Mouse (Mus musculus) liver, adult 2 months (tissue): Measurements from ENCODE around the gene Cenpu. TPM values are rescaled to one million over a fixed set of nuclear protein-coding genes. Genes with fewer than 3 reads are reported as not detected.

Source experiments
- DNase-seq: peaks from one replicate; pipeline ENCODE4 v3.0.0-alpha.2; 2011; ENCODE audit warnings: low read depth, low spot score; ENCODE audit errors: extremely low read depth
- H3K27ac ChIP-seq: fragments of 200-500 bp; replicated peaks from 2 replicates; pipeline ENCODE4 v1.5.1; 2012; ENCODE audit warnings: low read depth, mild to moderate bottlenecking, control low read depth, inconsistent platforms, low read length; ENCODE audit not compliant: insufficient read depth
- H3K27me3 ChIP-seq: fragments of 200-500 bp; 2 replicates; pipeline ENCODE4 v1.6.1; 2012; ENCODE audit warnings: mild to moderate bottlenecking, moderate library complexity, low read length, inconsistent platforms; ENCODE audit not compliant: control insufficient read depth, insufficient read depth
- H3K36me3 ChIP-seq: fragments of 200-500 bp; 2 replicates; pipeline ENCODE4 v1.6.1; 2012; ENCODE audit warnings: low read length, inconsistent platforms; ENCODE audit not compliant: control insufficient read depth, insufficient read depth
- H3K4me1 ChIP-seq: fragments of 200-500 bp; 2 replicates; pipeline ENCODE4 v1.6.1; 2011; ENCODE audit warnings: low read length; ENCODE audit not compliant: control insufficient read depth, insufficient read depth
- H3K4me3 ChIP-seq: fragments of 200-500 bp; 2 replicates; pipeline ENCODE4 v1.5.1; 2011; ENCODE audit warnings: low read depth, mild to moderate bottlenecking, control low read depth, low read length, moderate library complexity; ENCODE audit not compliant: insufficient read depth
- H3K79me2 ChIP-seq: fragments of 200-500 bp; 2 replicates; pipeline ENCODE4 v1.6.1; 2012; ENCODE audit warnings: inconsistent platforms, mild to moderate bottlenecking, low read length, moderate library complexity; ENCODE audit not compliant: control insufficient read depth, insufficient read depth
- H3K9ac ChIP-seq: fragments of 200-500 bp; 2 replicates; pipeline ENCODE4 v1.6.1; 2012; ENCODE audit warnings: low read depth, mild to moderate bottlenecking, control low read depth, inconsistent platforms, low read length
- CTCF ChIP-seq: fragments of 200-500 bp; IDR thresholded peaks from 2 replicates; pipeline ENCODE4 v1.5.1; 2011; ENCODE audit warnings: low read depth, low read length, control low read depth
- POLR2A ChIP-seq: fragments of 200-500 bp; IDR thresholded peaks from 2 replicates; pipeline ENCODE4 v1.6.1; 2011; ENCODE audit warnings: low read length, control low read depth; ENCODE audit not compliant: insufficient read depth; ENCODE audit errors: extremely low read depth
- WGBS: fragments of 180-500 bp; shearing (Covaris S2); methylation state at CpG from one replicate; pipeline ENCODE4 v1.1.7; 2018; 5-methylcytosine and 5-hydroxymethylcytosine counted together
- polyA plus RNA-seq: library from polyadenylated mRNA; depleted of rRNA; stranded (reverse); fragments of >200 nt; gene quantifications from 2 replicates; pipeline ENCODE4 v1.2.3, GENCODE M21; 2012; rRNA removed
- total RNA-seq: library from RNA; depleted of rRNA; stranded (reverse); fragments of >200 nt; gene quantifications from 2 replicates; pipeline ENCODE4 v1.2.3, GENCODE M21; 2014; rRNA removed

Gene Cenpu
- total and polyA plus RNA-seq, 2 experiments: 0.44 to 0.65 TPM

GRCm38 (mm10) chr8:46625166-46625565 is 73.3 kb downstream of the Cenpu start:
- H3K9ac ChIP-seq: no peak overlapping the region
- peaks cover 3% of the 10 kb centered on the region; the same call in 1 of the 2 replicates for H3K36me3 ChIP-seq
- no peak overlapping the region for H3K4me3 ChIP-seq
- peaks cover 5% of the 10 kb centered on the region; the same call in 1 of the 2 replicates for H3K4me1 ChIP-seq
- DNase-seq: no peak
- WGBS: 35% methylated on average over 1 of the region's 1 CpGs
- TF ChIP-seq CTCF: no peak
- no peak for TF ChIP-seq POLR2A
- no peaks in the 10 kb centered on the region for H3K27me3 ChIP-seq
- no peak overlapping the region for H3K27ac ChIP-seq
- H3K79me2 ChIP-seq: peaks cover 20% of the 10 kb centered on the region; the same call in 1 of the 2 replicates

GRCm38 (mm10) chr8:46626642-46627041 is 74.8 kb downstream of the Cenpu start:
- TF ChIP-seq POLR2A (no peak), CTCF (no peak)
- no peak overlapping the region for H3K9ac ChIP-seq
- H3K27ac ChIP-seq: no peak overlapping the region
- WGBS: 97% methylated on average over 5 of the region's 5 CpGs
- no peak overlapping the region for H3K4me3 ChIP-seq
- no peaks in the 10 kb centered on the region for H3K27me3 ChIP-seq
- peaks cover 20% of the 10 kb centered on the region; the same call in 1 of the 2 replicates for H3K79me2 ChIP-seq
- peaks cover 3% of the 10 kb centered on the region; the same call in 1 of the 2 replicates for H3K36me3 ChIP-seq
- no peak for DNase-seq
- peaks cover 5% of the 10 kb centered on the region; the same call in 1 of the 2 replicates for H3K4me1 ChIP-seq

GRCm38 (mm10) chr8:46627881-46628280 is 76.1 kb downstream of the Cenpu start:
- no peak overlapping the region for H3K4me3 ChIP-seq
- peaks cover 6% of the 10 kb centered on the region for H3K36me3 ChIP-seq
- peak; percentile 18 for DNase-seq
- no peak overlapping the region for H3K9ac ChIP-seq
- no peak for TF ChIP-seq POLR2A
- no peak for TF ChIP-seq CTCF
- no peak overlapping the region for H3K27ac ChIP-seq
- 70% methylated on average over 7 of the region's 7 CpGs for WGBS
- peaks cover 15% of the 10 kb centered on the region; the same call in 1 of the 2 replicates for H3K79me2 ChIP-seq
- H3K27me3 ChIP-seq: no peaks in the 10 kb centered on the region
- peaks cover 5% of the 10 kb centered on the region; the same call in 1 of the 2 replicates for H3K4me1 ChIP-seq

- no peak for DNase-seq
- peaks cover 5% of the 10 kb centered on the region; the same call in 1 of the 2 replicates for H3K4me1 ChIP-seq
- H3K4me3 ChIP-seq: no peak overlapping the region
- H3K79me2 ChIP-seq: peaks cover 15% of the 10 kb centered on the region; the same call in 1 of the 2 replicates
- H3K36me3 ChIP-seq: peaks cover 10% of the 10 kb centered on the region
- no peak overlapping the region for H3K27ac ChIP-seq
- no peak for TF ChIP-seq CTCF
- TF ChIP-seq POLR2A: no peak
- H3K9ac ChIP-seq: no peak overlapping the region
- WGBS: 100% methylated on average over 1 of the region's 1 CpGs
- no peaks in the 10 kb centered on the region for H3K27me3 ChIP-seq
Observed at GRCm38 (mm10) chr8:46628645-46629044, 76.8 kb downstream of the Cenpu start.

Other genes with a start within 250 kb of the Cenpu start
- gene Acsl1, start 81.0 kb upstream of the Cenpu start, total RNA-seq: 447 and 506 TPM in 2 replicates
- 322 and 338 TPM in 2 replicates for gene Acsl1, start 81.0 kb upstream of the Cenpu start, polyA plus RNA-seq
- 4.1 and 4.6 TPM in 2 replicates for gene Primpol, start 65.2 kb downstream of the Cenpu start, total RNA-seq
- 0.55 and 0.63 TPM in 2 replicates for gene Primpol, start 65.2 kb downstream of the Cenpu start, polyA plus RNA-seq
- gene Casp3, start 65.3 kb downstream of the Cenpu start, total RNA-seq: 22.5 and 22.7 TPM in 2 replicates
- gene Casp3, start 65.3 kb downstream of the Cenpu start, polyA plus RNA-seq: 5.9 and 6.1 TPM in 2 replicates
- 23.4 and 27.3 TPM in 2 replicates for gene Irf2, start 187.7 kb downstream of the Cenpu start, total RNA-seq
- gene Irf2, start 187.7 kb downstream of the Cenpu start, polyA plus RNA-seq: 12.2 and 13.7 TPM in 2 replicates